Mouse (Mus musculus) embryonic stem cell, embryonic (primary cell): ENCODE measurements around the gene Alcam.

Experiments used
- CTCF ChIA-PET, 4 experiments: fragments of 300-600 bp in 2 of 4; fragments of 350-600 bp in 2 of 4; sonication (Branson Sonifier 250); formaldehyde crosslinking; loops; one replicate each; lab custom pipeline; 2022; ENCODE audit warnings: inconsistent platforms in 2 of 4; lab: Charles Lee
- POLR2A ChIA-PET, 4 experiments: fragments of 300-600 bp in 2 of 4; fragments of 350-600 bp in 2 of 4; sonication (Branson Sonifier 250); formaldehyde crosslinking; loops; one replicate each; lab custom pipeline; 2022; ENCODE audit warnings: antibody characterized with exemption in 4 of 4, inconsistent platforms in 1 of 4; lab: Charles Lee

The Alcam gene

GRCm38 (mm10) chr16:52453971-52454514 lies at the start of gene Alcam:
TSS of gene Alcam (minus strand) at chr16:52454074.
- ChIA-PET POLR2A (interaction anchor here in 2 of 4 experiments (1.5 to 1.9 kb wide), 2 partner anchors 10 to 12 kb away, joined by 3 to 5 read pairs; no protein-coding TSS in a partner anchor), CTCF (interaction anchor here in 2 of 4 experiments (0.6 to 1.3 kb wide), 2 partner anchors 20 to 791 kb away, joined by 3 to 4 read pairs; no protein-coding TSS in a partner anchor)

- ChIA-PET POLR2A (no interaction called here), CTCF (no interaction called here)
Measured at GRCm38 (mm10) chr16:52498757-52499335, 45.0 kb upstream of the Alcam start.

DNA sequence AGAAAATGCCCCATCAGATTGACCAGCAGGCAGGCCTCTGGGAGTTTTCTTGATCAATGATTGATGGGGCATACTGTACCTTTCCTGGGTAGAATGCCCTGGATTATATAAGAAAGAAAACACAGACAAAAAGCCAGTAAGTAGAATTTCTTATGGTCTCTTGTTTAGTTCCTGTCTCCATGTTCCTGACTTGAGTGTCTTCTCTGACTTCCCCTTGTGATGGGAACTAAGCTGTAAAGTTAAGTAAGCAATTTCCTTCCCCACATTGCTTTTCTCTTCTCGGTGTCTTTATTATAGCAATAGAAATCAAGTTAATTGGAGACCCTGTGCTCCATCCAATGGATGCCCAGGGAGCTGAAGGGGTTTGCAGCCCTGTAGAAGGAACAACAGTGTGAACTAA lies 36.7 kb upstream of the Alcam start:
- ChIA-PET CTCF (no interaction called here), POLR2A (no interaction called here)

- ChIA-PET POLR2A (no interaction called here), CTCF (interaction anchor here in 1 of 4 experiments (1.1 kb wide), 1 partner anchor 21 kb away, joined by 3 read pairs; no protein-coding TSS in a partner anchor)
Measured at GRCm38 (mm10) chr16:52474235-52474634, 20.4 kb upstream of the Alcam start.

GRCm38 (mm10) chr16:52473089-52473488 lies 19.2 kb upstream of the Alcam start:
- POLR2A ChIA-PET = no interaction called here
- CTCF ChIA-PET = no interaction called here

DNA sequence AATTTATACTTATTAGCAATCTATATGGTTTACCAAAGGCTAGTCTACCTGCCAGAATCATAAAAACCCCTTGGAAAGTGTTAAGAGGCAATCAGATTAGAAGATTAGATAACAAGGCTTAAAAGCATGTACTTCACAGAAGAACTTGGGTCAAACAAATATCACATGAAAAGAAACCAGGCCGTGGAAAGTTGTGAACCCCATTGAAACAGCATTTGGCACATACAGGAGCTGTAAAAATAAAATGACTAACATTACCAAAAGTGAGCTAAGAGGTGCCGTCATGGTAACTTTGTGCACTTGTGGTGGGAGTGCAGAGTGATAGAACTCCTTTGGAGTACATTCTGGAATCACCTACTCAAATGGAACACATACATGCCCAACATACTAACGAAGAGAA lies 18.8 kb upstream of the Alcam start:
- ChIA-PET POLR2A (no interaction called here), CTCF (no interaction called here)

GRCm38 (mm10) chr16:52472059-52472458 lies 18.2 kb upstream of the Alcam start:
- CTCF ChIA-PET = no interaction called here
- POLR2A ChIA-PET = no interaction called here

- ChIA-PET CTCF (no interaction called here), POLR2A (no interaction called here)
Measured at GRCm38 (mm10) chr16:52470881-52471280, 17.0 kb upstream of the Alcam start.

DNA sequence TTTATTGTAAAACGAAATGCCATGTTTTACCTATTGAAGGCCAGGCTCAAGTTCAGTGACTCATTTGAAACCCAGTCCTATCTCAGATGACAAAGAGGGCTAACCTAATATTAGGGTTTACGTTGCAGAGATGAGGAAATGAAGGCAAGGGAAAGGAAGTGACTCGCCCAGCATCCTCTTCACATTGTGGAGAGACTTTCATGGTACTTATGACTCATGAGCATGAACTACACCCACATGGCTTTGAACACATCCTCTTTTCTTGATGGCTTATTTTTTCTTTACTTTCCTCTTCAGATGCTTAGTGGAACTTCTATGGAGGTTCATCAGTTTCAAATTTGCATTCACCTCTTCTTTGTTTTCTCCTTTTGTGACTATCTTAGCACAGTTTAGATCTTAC lies 16.4 kb upstream of the Alcam start:
- CTCF ChIA-PET = no interaction called here
- POLR2A ChIA-PET = no interaction called here

DNA sequence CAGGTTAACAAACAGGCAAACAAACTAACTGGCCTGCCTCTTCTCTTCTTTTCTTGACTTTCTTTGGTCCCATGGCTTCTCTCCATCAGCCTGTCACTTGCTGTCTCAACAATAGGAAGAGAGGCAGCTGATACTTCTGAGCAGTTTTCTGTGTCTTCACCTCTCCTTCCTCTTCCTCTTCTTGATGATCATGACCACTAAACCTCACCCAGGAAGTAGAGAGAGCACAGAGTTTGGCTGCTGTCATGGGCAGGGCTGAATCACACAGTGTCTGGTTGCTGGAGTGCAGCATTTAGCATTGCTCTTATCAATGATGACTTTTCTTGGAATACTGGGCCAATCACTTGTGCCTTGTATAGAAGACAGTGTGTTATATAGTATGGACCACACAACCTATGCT lies 14.6 kb upstream of the Alcam start:
- ChIA-PET CTCF (no interaction called here), POLR2A (no interaction called here)

GRCm38 (mm10) chr16:52466770-52467169 lies 12.9 kb upstream of the Alcam start:
- ChIA-PET POLR2A (interaction anchor here in 1 of 4 experiments (1.0 kb wide), 1 partner anchor 14 kb away, joined by 3 read pairs; the partner anchor contains the start of gene Alcam), CTCF (no interaction called here)

GRCm38 (mm10) chr16:52464597-52464996 lies 10.7 kb upstream of the Alcam start:
- POLR2A ChIA-PET = no interaction called here

DNA sequence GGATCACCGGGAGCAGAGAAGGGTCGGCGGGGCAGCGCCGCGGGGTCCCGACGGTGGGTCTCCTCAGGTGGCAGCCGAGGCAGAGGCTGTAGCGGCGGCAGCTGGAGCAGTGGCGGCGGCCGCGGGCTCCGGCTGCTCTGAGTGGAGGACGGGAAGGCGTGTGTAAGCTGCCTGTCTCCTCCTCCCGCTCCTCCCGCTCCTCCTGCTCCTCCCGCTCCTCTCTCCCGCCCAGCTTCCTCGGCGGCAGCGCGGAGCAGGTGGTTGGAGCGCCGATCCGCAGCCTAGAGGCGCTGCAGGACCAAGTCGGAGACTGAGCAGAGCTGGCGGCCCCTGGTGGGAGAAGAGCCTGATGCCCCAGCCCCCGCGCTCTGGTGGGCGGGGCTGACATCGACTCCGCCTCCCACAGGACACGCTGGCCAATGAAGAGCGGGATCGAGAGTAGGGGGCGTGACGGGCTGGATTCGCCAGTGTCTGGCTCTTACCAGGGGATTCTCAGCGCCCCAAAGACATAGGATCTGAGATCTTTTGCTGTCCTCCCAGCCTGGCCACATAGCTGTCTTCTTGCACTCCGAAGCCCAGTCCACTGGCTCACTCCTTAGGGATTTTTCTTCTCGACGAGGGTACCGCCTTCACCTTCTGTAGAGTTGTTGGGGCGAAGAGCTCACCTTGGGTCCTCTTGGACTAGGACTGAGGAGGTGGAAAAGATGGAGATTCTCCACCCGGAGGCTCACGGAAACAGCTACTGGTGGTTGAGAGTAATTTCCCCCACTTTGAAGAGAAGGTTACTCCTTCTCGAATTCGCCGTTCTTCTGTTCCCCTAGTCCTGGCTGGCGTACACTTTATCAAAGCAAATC lies 785 bp downstream of the Alcam start:
- ChIA-PET POLR2A (interaction anchor here in 2 of 4 experiments (0.6 to 1.9 kb wide), 3 partner anchors 9 to 15 kb away, joined by 3 to 5 read pairs (median 3); no protein-coding TSS in a partner anchor), CTCF (interaction anchor here in 2 of 4 experiments (0.6 to 1.3 kb wide), 5 partner anchors 9 to 958 kb away, joined by 3 read pairs; no protein-coding TSS in a partner anchor)

More at GRCm38 (mm10) chr16:52464597-52464996, 10.7 kb upstream of the Alcam start:
- CTCF ChIA-PET = no interaction called here

- ChIA-PET POLR2A (interaction anchor here in 2 of 4 experiments (0.6 to 1.9 kb wide), 3 partner anchors 8 to 15 kb away, joined by 3 to 5 read pairs (median 3); no protein-coding TSS in a partner anchor), CTCF (interaction anchor here in 2 of 4 experiments (0.6 to 1.3 kb wide), 3 partner anchors 15 to 958 kb away, joined by 3 read pairs; no protein-coding TSS in a partner anchor)
Measured at GRCm38 (mm10) chr16:52452477-52452831, 1.4 kb downstream of the Alcam start.

- POLR2A ChIA-PET = interaction anchor here in 1 of 4 experiments (1.9 kb wide), 1 partner anchor 8 kb away, joined by 5 read pairs; no protein-coding TSS in a partner anchor
Measured at GRCm38 (mm10) chr16:52451786-52452476, 1.9 kb downstream of the Alcam start.

GRCm38 (mm10) chr16:52451101-52451785 lies 2.6 kb downstream of the Alcam start:
- ChIA-PET POLR2A (no interaction called here), CTCF (no interaction called here)

More at GRCm38 (mm10) chr16:52451786-52452476, 1.9 kb downstream of the Alcam start:
- CTCF ChIA-PET = no interaction called here

- CTCF ChIA-PET = no interaction called here
- POLR2A ChIA-PET = interaction anchor here in 1 of 4 experiments (1.0 kb wide), 1 partner anchor 9 kb away, joined by 3 read pairs; no protein-coding TSS in a partner anchor
Measured at GRCm38 (mm10) chr16:52450245-52451100, 3.4 kb downstream of the Alcam start.
